Mouse (Mus musculus) MEL (cell line): ENCODE measurements around the gene Erich4.

ENCODE experiments used
- CHD1 ChIP-seq: IDR thresholded peaks from 2 replicates; pipeline ENCODE4 v1.6.1; 2012; ENCODE audit warnings: low read depth, mild to moderate bottlenecking, inconsistent platforms, low read length, improper control_type of control experiment
- CTCF ChIP-seq, 3 experiments: IDR thresholded peaks in 2 of 3; conservative IDR thresholded peaks in 1 of 3; 2 replicates each; pipeline ENCODE4 v1.5.1; 2011 to 2012; ENCODE audit warnings: low read length in 3 of 3, low read depth in 2 of 3, mild to moderate bottlenecking in 2 of 3, improper control_type of control experiment in 1 of 3, inconsistent platforms in 1 of 3, mixed read lengths in 1 of 3, moderate library complexity in 1 of 3; ENCODE audit not compliant: control insufficient read depth in 1 of 3, insufficient read depth in 1 of 3, poor library complexity in 1 of 3, severe bottlenecking in 1 of 3
- ETS1 ChIP-seq: IDR thresholded peaks from 2 replicates; pipeline ENCODE4 v1.6.1; 2012; ENCODE audit warnings: low read depth, mild to moderate bottlenecking, inconsistent platforms, low read length, improper control_type of control experiment, moderate library complexity
- GATA1 ChIP-seq: IDR thresholded peaks from 2 replicates; pipeline ENCODE4 v1.6.1; 2011; ENCODE audit warnings: low read depth, low read length, improper control_type of control experiment
- MAFK ChIP-seq: IDR thresholded peaks from 2 replicates; pipeline ENCODE4 v1.6.1; 2011; ENCODE audit warnings: low read depth, mild to moderate bottlenecking, low read length, improper control_type of control experiment, borderline replicate concordance
- MYC ChIP-seq: IDR thresholded peaks from 2 replicates; pipeline ENCODE4 v1.6.1; 2011; ENCODE audit warnings: low read depth, mild to moderate bottlenecking, low read length, improper control_type of control experiment, moderate library complexity
- NELFE ChIP-seq: IDR thresholded peaks from 2 replicates; pipeline ENCODE4 v1.6.1; 2011; ENCODE audit warnings: low read depth, low read length, improper control_type of control experiment
- NRF1 ChIP-seq: IDR thresholded peaks from 2 replicates; pipeline ENCODE4 v1.6.1; 2014; ENCODE audit warnings: low read depth, mild to moderate bottlenecking, inconsistent platforms, low read length, improper control_type of control experiment, moderate library complexity; ENCODE audit not compliant: poor library complexity, insufficient read depth, severe bottlenecking
- POLR2AphosphoS2 ChIP-seq: IDR thresholded peaks from 2 replicates; pipeline ENCODE4 v1.6.1; 2011; ENCODE audit warnings: low read length, improper control_type of control experiment
- USF1 ChIP-seq: IDR thresholded peaks from 2 replicates; pipeline ENCODE4 v1.6.1; 2014; ENCODE audit warnings: low read depth, mild to moderate bottlenecking, inconsistent platforms, low read length, improper control_type of control experiment, moderate library complexity
- ZKSCAN1 ChIP-seq: IDR thresholded peaks from 2 replicates; pipeline ENCODE4 v1.6.1; 2012; ENCODE audit warnings: low read depth, mild to moderate bottlenecking, inconsistent platforms, low read length, improper control_type of control experiment, moderate library complexity

DNA sequence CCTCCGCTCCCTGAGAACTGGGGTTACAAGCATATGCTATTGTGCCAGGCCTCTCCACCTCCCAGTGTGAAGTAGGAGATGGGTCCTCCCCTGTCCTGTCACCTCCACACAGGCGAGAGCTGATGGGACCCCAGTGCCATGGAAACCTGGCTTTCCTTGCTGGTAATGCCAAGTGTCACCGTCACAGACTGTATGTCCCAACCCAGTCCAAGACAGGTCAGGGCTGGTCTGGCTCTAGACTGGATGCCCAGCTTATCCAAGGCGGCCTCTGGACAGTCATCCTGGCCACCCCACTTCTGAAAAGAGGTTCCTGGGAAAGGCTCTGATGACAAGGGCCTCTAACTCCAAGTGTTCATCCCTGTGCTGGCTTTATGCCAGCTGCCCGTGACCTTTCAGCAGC is 21.4 kb upstream of the Erich4 start:
- TF ChIP-seq ZKSCAN1 (no peak), MAFK (no peak), NELFE (no peak), CTCF (IDR thresholded peaks at IDR 0.05 in 2 of 3, conservative IDR thresholded peaks at IDR 0.05 in 1 of 3; ENCODE audit: control insufficient read depth in 1 of 3, insufficient read depth in 1 of 3, low read depth in 2 of 3, low read length in 3 of 3, poor library complexity in 1 of 3, severe bottlenecking in 1 of 3) (no peak), MYC (no peak), POLR2AphosphoS2 (no peak), NRF1 (no peak), ETS1 (no peak), GATA1 (no peak), CHD1 (no peak), USF1 (no peak)
